Mouse (Mus musculus): Measurements from ENCODE around the gene Gmpr.

Gene Gmpr

DNA sequence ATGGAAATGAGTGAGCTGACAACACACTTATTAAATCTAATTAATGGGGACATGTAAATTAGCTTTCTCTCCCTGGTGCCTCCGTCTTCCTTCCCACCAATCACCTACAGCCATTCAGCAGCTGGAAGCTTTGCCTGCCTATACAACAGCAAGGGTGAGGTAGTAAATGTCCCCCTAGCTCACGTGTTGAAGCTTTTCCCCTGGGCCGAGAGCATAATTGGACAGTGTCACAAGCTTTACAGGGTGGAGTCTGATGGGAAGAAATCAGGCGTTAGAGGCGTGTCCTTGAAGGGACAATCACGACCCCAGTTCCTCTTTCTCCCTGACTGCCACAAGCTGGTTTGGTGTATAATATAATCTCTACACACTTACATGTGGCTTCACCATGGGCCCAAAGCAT is 93.2 kb downstream of the Gmpr start:
- DNase-seq (ENCODE audit: low spot score in 2 of 2) = no peak

All from spleen, postnatal 10 days (tissue).